Mouse (Mus musculus): ENCODE measurements around the gene Cgn.
"Not testable (repeated sequence)": the region's sequence is repeated elsewhere in the genome, so short reads cannot be mapped to it uniquely, and the experiment has no call there.

The Cgn gene

GRCm38 (mm10) chr3:94789516-94789915, 3.2 kb upstream of the Cgn start:
- no peak for DNase-seq (ENCODE audit: low read depth)

GRCm38 (mm10) chr3:94789071-94789470, 2.8 kb upstream of the Cgn start:
- peak; percentile 21 for DNase-seq (ENCODE audit: low read depth)

- DNase-seq (ENCODE audit: low read depth), result no peak
Measured at GRCm38 (mm10) chr3:94787122-94787780, 959 bp upstream of the Cgn start.

- no peak for DNase-seq (ENCODE audit: low read depth)
Measured at GRCm38 (mm10) chr3:94785958-94786357, 334 bp downstream of the Cgn start.

GRCm38 (mm10) chr3:94784171-94784701, 2.1 kb downstream of the Cgn start:
- no peak for DNase-seq (ENCODE audit: low read depth)

- DNase-seq (ENCODE audit: low read depth), result no peak
Measured at GRCm38 (mm10) chr3:94783462-94783931, 2.8 kb downstream of the Cgn start.

GRCm38 (mm10) chr3:94782936-94783335, 3.4 kb downstream of the Cgn start:
- DNase-seq (ENCODE audit: low read depth), result no peak

- DNase-seq (ENCODE audit: low read depth), result no peak
Measured at GRCm38 (mm10) chr3:94781356-94781755, 4.9 kb downstream of the Cgn start.

GRCm38 (mm10) chr3:94775886-94776285, 10.4 kb downstream of the Cgn start:
- DNase-seq (ENCODE audit: low read depth), result no peak

GRCm38 (mm10) chr3:94774039-94774438, 12.3 kb downstream of the Cgn start:
- DNase-seq (ENCODE audit: low read depth), result no peak

- DNase-seq (ENCODE audit: low read depth), result not testable (repeated sequence)
Measured at GRCm38 (mm10) chr3:94765456-94765855, 20.8 kb downstream of the Cgn start.

GRCm38 (mm10) chr3:94764545-94765292, 21.6 kb downstream of the Cgn start:
- not testable (repeated sequence) for DNase-seq (ENCODE audit: low read depth)

GRCm38 (mm10) chr3:94758427-94758826, 27.9 kb downstream of the Cgn start:
- DNase-seq (ENCODE audit: low read depth), result not testable (repeated sequence)

- not testable (repeated sequence) for DNase-seq (ENCODE audit: low read depth)
Measured at GRCm38 (mm10) chr3:94758056-94758409, 28.3 kb downstream of the Cgn start.

- DNase-seq (ENCODE audit: low read depth), result not testable (repeated sequence)
Measured at GRCm38 (mm10) chr3:94757251-94758055, 28.8 kb downstream of the Cgn start.

GRCm38 (mm10) chr3:94745691-94746090, 40.6 kb downstream of the Cgn start:
- no peak for DNase-seq (ENCODE audit: low read depth)

- DNase-seq (ENCODE audit: low read depth), result peak; percentile 17
Measured at GRCm38 (mm10) chr3:94723637-94724036, 62.7 kb downstream of the Cgn start.

- not testable (repeated sequence) for DNase-seq (ENCODE audit: low read depth)
Measured at GRCm38 (mm10) chr3:94718253-94718652, 68.0 kb downstream of the Cgn start.

GRCm38 (mm10) chr3:94713424-94713823, 72.9 kb downstream of the Cgn start:
- not testable (repeated sequence) for DNase-seq (ENCODE audit: low read depth)

- not testable (repeated sequence) for DNase-seq (ENCODE audit: low read depth)
Measured at GRCm38 (mm10) chr3:94710591-94710990, 75.7 kb downstream of the Cgn start.

All from 416B (cell line).